Mouse (Mus musculus) liver, adult 2 months (tissue): Measurements from ENCODE around the gene Itsn1. TPM values are rescaled to one million over a fixed set of nuclear protein-coding genes. Genes with fewer than 3 reads are reported as not detected.

Experiments
- DNase-seq: peaks from one replicate; pipeline ENCODE4 v3.0.0-alpha.2; 2011; ENCODE audit warnings: low read depth, low spot score; ENCODE audit errors: extremely low read depth
- H3K27ac ChIP-seq: fragments of 200-500 bp; replicated peaks from 2 replicates; pipeline ENCODE4 v1.5.1; 2012; ENCODE audit warnings: low read depth, mild to moderate bottlenecking, control low read depth, inconsistent platforms, low read length; ENCODE audit not compliant: insufficient read depth
- H3K27me3 ChIP-seq: fragments of 200-500 bp; 2 replicates; pipeline ENCODE4 v1.6.1; 2012; ENCODE audit warnings: mild to moderate bottlenecking, moderate library complexity, low read length, inconsistent platforms; ENCODE audit not compliant: control insufficient read depth, insufficient read depth
- H3K36me3 ChIP-seq: fragments of 200-500 bp; 2 replicates; pipeline ENCODE4 v1.6.1; 2012; ENCODE audit warnings: low read length, inconsistent platforms; ENCODE audit not compliant: control insufficient read depth, insufficient read depth
- H3K4me1 ChIP-seq: fragments of 200-500 bp; 2 replicates; pipeline ENCODE4 v1.6.1; 2011; ENCODE audit warnings: low read length; ENCODE audit not compliant: control insufficient read depth, insufficient read depth
- H3K4me3 ChIP-seq: fragments of 200-500 bp; 2 replicates; pipeline ENCODE4 v1.5.1; 2011; ENCODE audit warnings: low read depth, mild to moderate bottlenecking, control low read depth, low read length, moderate library complexity; ENCODE audit not compliant: insufficient read depth
- H3K79me2 ChIP-seq: fragments of 200-500 bp; 2 replicates; pipeline ENCODE4 v1.6.1; 2012; ENCODE audit warnings: inconsistent platforms, mild to moderate bottlenecking, low read length, moderate library complexity; ENCODE audit not compliant: control insufficient read depth, insufficient read depth
- H3K9ac ChIP-seq: fragments of 200-500 bp; 2 replicates; pipeline ENCODE4 v1.6.1; 2012; ENCODE audit warnings: low read depth, mild to moderate bottlenecking, control low read depth, inconsistent platforms, low read length
- CTCF ChIP-seq: fragments of 200-500 bp; IDR thresholded peaks from 2 replicates; pipeline ENCODE4 v1.5.1; 2011; ENCODE audit warnings: low read depth, low read length, control low read depth
- POLR2A ChIP-seq: fragments of 200-500 bp; IDR thresholded peaks from 2 replicates; pipeline ENCODE4 v1.6.1; 2011; ENCODE audit warnings: low read length, control low read depth; ENCODE audit not compliant: insufficient read depth; ENCODE audit errors: extremely low read depth
- WGBS: fragments of 180-500 bp; shearing (Covaris S2); methylation state at CpG from one replicate; pipeline ENCODE4 v1.1.7; 2018; 5-methylcytosine and 5-hydroxymethylcytosine counted together
- polyA plus RNA-seq: library from polyadenylated mRNA; depleted of rRNA; stranded (reverse); fragments of >200 nt; gene quantifications from 2 replicates; pipeline ENCODE4 v1.2.3, GENCODE M21; 2012
- total RNA-seq: library from RNA; depleted of rRNA; stranded (reverse); fragments of >200 nt; gene quantifications from 2 replicates; pipeline ENCODE4 v1.2.3, GENCODE M21; 2014

Itsn1 gene
- total and polyA plus RNA-seq, 2 experiments, result 13.6 to 16.3 TPM

DNA sequence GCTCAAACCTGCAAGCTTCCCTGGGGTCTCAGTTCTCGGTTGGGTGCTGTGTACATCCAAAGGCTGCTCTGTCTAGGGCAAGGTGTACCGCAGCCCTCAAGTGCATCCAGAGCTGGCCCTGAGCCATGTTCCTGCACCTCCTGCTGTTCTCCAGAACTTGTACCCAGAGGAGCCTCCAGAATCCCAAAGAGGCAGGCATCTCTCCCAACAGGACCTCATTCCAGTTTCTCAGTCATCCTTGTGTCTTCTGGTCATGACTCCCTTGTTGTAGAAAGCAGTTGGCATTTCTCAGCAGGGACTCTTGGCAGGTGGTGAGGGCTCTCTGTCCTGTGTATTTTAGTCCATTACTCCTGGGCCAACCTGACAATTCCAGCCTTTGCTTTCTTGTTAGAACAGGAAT, 154.6 kb downstream of the Itsn1 start:
- H3K27ac ChIP-seq, result no peak overlapping the region
- H3K27me3 ChIP-seq, result no peaks in the 10 kb centered on the region
- no peak for DNase-seq
- no peaks in the 10 kb centered on the region for H3K79me2 ChIP-seq
- H3K4me1 ChIP-seq, result no peaks in the 10 kb centered on the region
- WGBS, result 96% methylated on average over 2 of the region's 2 CpGs
- TF ChIP-seq POLR2A (no peak), CTCF (no peak)
- H3K9ac ChIP-seq, result no peak overlapping the region
- H3K4me3 ChIP-seq, result no peak overlapping the region
- no peaks in the 10 kb centered on the region for H3K36me3 ChIP-seq

GRCm38 (mm10) chr16:91884196-91884595, 155.1 kb downstream of the Itsn1 start:
- Histone ChIP-seq H3K4me3 (no peak overlapping the region), H3K27ac (no peak overlapping the region), H3K79me2 (no peaks in the 10 kb centered on the region), H3K9ac (no peak overlapping the region), H3K27me3 (no peaks in the 10 kb centered on the region), H3K36me3 (no peaks in the 10 kb centered on the region), H3K4me1 (no peaks in the 10 kb centered on the region)
- 56% methylated on average over 5 of the region's 5 CpGs for WGBS
- peak; percentile 29 for DNase-seq
- TF ChIP-seq CTCF, result peak; percentile 95
- no peak for TF ChIP-seq POLR2A

DNA sequence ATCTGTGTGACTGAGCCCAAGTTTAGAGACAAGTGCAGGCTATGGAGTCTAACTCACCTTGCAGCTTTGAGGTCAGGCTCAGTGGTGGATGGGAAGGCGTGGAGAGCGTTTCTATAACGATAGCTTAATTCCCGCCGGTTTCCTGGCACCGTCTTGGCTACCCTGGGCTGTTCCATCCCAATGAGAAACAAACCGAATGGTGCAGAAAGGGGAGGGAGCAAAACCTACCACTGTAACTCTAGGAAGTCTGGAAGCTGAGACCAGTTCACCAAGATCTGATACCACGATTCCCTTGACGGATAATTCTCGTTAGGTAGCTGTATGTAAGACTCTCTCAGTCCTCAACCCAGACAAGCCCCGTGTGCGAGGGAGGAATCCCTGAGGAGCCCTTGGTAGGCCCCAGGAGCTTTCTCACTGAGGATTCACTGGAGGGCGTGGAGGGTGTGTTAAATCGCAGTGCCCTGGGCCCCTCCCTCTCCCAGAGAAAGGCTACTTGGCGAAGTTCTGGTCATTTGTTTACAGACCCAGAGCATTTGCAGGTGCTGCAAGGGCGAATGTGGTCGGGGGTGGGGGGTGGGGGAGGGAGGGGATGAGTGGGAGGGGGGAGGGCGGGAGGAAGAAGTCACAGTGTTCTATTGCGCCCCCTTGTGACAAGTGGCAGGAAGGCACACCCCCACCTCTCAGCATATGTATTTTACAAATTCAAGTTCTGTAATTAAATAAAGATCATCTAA, 156.5 kb downstream of the Itsn1 start:
- 30% methylated on average over 19 of the region's 19 CpGs for WGBS
- Histone ChIP-seq H3K4me3 (no peak overlapping the region), H3K79me2 (no peaks in the 10 kb centered on the region), H3K9ac (no peak overlapping the region), H3K4me1 (no peaks in the 10 kb centered on the region), H3K36me3 (no peaks in the 10 kb centered on the region), H3K27ac (no peak overlapping the region), H3K27me3 (no peaks in the 10 kb centered on the region)
- no peak for DNase-seq
- TF ChIP-seq POLR2A (no peak), CTCF (peak; percentile 76)

DNA sequence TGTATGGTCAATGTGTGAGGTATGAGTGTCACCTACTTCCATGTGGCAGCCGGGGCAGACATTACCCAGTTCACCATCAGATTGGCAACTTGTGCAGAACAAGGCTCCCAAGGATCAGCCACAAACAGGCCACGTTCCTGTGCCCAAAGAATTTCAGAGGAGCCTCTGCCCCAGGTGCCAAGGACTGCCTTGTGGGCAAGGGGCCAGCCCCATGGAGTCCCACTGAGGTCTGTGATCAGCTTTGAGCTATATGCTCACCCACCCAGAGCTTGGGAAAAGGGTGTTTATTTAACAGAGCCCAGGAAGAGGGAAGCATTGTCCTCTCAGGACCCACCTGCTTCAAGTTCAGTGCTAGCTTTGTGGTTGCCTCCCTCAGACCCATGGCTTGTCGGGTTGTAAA, 159.3 kb downstream of the Itsn1 start:
- no peak overlapping the region for H3K9ac ChIP-seq
- no peak overlapping the region for H3K4me3 ChIP-seq
- no peak for DNase-seq
- no peaks in the 10 kb centered on the region for H3K36me3 ChIP-seq
- H3K79me2 ChIP-seq, result no peaks in the 10 kb centered on the region
- no peak overlapping the region for H3K27ac ChIP-seq
- WGBS, result 88% methylated on average over 3 of the region's 3 CpGs
- TF ChIP-seq CTCF (no peak), POLR2A (no peak)
- H3K4me1 ChIP-seq, result no peaks in the 10 kb centered on the region
- H3K27me3 ChIP-seq, result no peaks in the 10 kb centered on the region

GRCm38 (mm10) chr16:91889831-91890230, 160.8 kb downstream of the Itsn1 start:
- H3K4me1 ChIP-seq, result no peaks in the 10 kb centered on the region
- H3K4me3 ChIP-seq, result no peak overlapping the region
- no peak for DNase-seq
- H3K79me2 ChIP-seq, result no peaks in the 10 kb centered on the region
- TF ChIP-seq POLR2A, result no peak
- no peak for TF ChIP-seq CTCF
- H3K27me3 ChIP-seq, result no peaks in the 10 kb centered on the region
- H3K36me3 ChIP-seq, result no peaks in the 10 kb centered on the region
- H3K9ac ChIP-seq, result no peak overlapping the region
- WGBS, result 74% methylated on average over 12 of the region's 12 CpGs
- H3K27ac ChIP-seq, result no peak overlapping the region

DNA sequence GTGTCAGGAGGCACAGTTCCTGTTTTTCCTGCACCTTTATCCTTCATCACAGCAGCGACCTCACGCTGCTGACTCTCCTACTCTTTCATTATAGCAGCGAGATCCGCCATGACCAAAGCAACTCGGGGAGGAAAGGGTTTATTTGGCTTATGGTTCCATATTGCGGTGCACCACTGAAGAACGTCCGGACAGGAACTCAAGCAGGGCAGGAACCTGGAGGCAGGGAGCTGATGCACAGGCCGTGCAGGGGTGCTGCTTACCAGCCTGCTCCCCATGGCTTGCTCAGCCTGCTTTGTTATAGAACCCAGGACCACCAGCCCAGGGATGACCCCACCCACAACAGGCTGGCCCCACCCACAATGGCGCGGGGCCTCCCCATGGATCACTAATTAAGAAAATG, 162.1 kb downstream of the Itsn1 start:
- Histone ChIP-seq H3K4me3 (no peak overlapping the region), H3K27me3 (no peaks in the 10 kb centered on the region), H3K9ac (no peak overlapping the region), H3K4me1 (no peaks in the 10 kb centered on the region), H3K79me2 (no peaks in the 10 kb centered on the region), H3K36me3 (no peaks in the 10 kb centered on the region), H3K27ac (no peak overlapping the region)
- WGBS, result 80% methylated on average over 11 of the region's 11 CpGs
- TF ChIP-seq CTCF, result no peak
- TF ChIP-seq POLR2A, result no peak
- no peak for DNase-seq
